Mouse (Mus musculus): ENCODE data around the gene Tmprss11d.

DNA sequence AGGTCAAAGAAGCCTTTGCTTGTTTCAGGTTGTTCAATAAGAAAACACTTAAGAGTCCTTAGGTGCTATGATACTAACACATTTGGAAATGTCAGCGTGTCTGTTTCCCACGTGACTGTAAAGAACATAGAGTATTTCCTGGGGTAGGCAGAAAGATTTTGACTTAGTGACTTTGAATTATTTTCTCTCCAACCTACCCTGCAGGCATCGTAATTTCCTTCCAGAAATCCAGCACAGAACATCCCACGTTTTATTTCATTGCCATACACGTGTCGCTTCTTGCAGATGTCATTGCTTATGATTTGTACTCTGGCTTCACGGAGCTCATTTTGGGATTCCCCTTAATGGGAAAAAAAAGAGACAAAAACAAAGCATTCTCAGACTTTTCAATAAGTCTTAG, 41.1 kb upstream of the Tmprss11d start:
- TF ChIP-seq GATA1 (IDR thresholded peaks at IDR 0.05; ENCODE audit: borderline replicate concordance, low read length) (no peak), CTCF (IDR thresholded peaks at IDR 0.05; ENCODE audit: low read depth, low read length) (no peak), TAL1 (conservative IDR thresholded peaks at IDR 0.05; ENCODE audit: low read depth, low read length) (no peak), GATA2 (IDR thresholded peaks at IDR 0.05; ENCODE audit: borderline replicate concordance, low read depth, low read length) (no peak)

Measured in G1E (cell line).